Mouse (Mus musculus) hindbrain, embryonic 16.5 days (tissue): ENCODE measurements around the gene Tmc5. TPM values are rescaled to one million over a fixed set of nuclear protein-coding genes. Genes with fewer than 3 reads are reported as not detected.

Source experiments
- ATAC-seq: fragments of 200-750 bp; cut with Nextera tagmentation; 2 replicates; pipeline ENCODE4 v1.8.0; 2017; ENCODE audit warnings: moderate TSS enrichment, moderate library complexity
- H3K27ac ChIP-seq: fragments of 300-500 bp; sonication (generic); 2 replicates; pipeline ENCODE4 v1.5.1; 2014; ENCODE audit warnings: low read depth, mild to moderate bottlenecking, control low read depth, low read length, moderate library complexity
- H3K27me3 ChIP-seq: fragments of 300-500 bp; sonication (generic); replicated peaks from 2 replicates; pipeline ENCODE4 v1.6.1; 2014; ENCODE audit warnings: low read length; ENCODE audit not compliant: control insufficient read depth, insufficient read depth
- H3K36me3 ChIP-seq: fragments of 300-500 bp; sonication (generic); 2 replicates; pipeline ENCODE4 v1.6.1; 2014; ENCODE audit warnings: mild to moderate bottlenecking, low read length, moderate library complexity, mixed read lengths; ENCODE audit not compliant: control insufficient read depth, insufficient read depth
- H3K4me1 ChIP-seq: fragments of 300-500 bp; sonication (generic); 2 replicates; pipeline ENCODE4 v1.6.1; 2014; ENCODE audit warnings: low read depth, low read length; ENCODE audit not compliant: control insufficient read depth, insufficient read depth
- H3K4me2 ChIP-seq: fragments of 300-500 bp; sonication (generic); 2 replicates; pipeline ENCODE4 v1.6.1; 2014; ENCODE audit warnings: mild to moderate bottlenecking, low read length, control low read depth, moderate library complexity
- H3K4me3 ChIP-seq: fragments of 300-500 bp; sonication (generic); 2 replicates; pipeline ENCODE4 v1.5.1; 2014; ENCODE audit warnings: mild to moderate bottlenecking, low read length, control low read depth, moderate library complexity
- H3K9ac ChIP-seq: fragments of 300-500 bp; sonication (generic); 2 replicates; pipeline ENCODE4 v1.6.1; 2014; ENCODE audit warnings: low read depth, mild to moderate bottlenecking, control low read depth, low read length, moderate library complexity
- H3K9me3 ChIP-seq: fragments of 300-500 bp; sonication (generic); 2 replicates; pipeline ENCODE4 v1.6.1; 2014; ENCODE audit warnings: mild to moderate bottlenecking, low read length, moderate library complexity; ENCODE audit not compliant: control insufficient read depth
- WGBS: fragments of 180-500 bp; shearing (Covaris S2); extraction: QIAGEN DNeasy Blood & Tissue Kit; methylation state at CpG from one replicate; pipeline ENCODE4 v1.1.7; 2014; 5-methylcytosine and 5-hydroxymethylcytosine counted together
- polyA plus RNA-seq: library from polyadenylated mRNA; unstranded; fragments of >200 nt; fragmentation: Nextera tagmentation; extraction: Ambion mirVana; gene quantifications from 2 replicates; pipeline ENCODE4 v1.2.1, GENCODE M21; 2015

The Tmc5 gene
- polyA plus RNA-seq, 1 experiment from 2014 or later: 0.21 TPM

- H3K27ac ChIP-seq: no peak overlapping the region
- no peak overlapping the region for H3K9ac ChIP-seq
- H3K9me3 ChIP-seq: no peaks in the 10 kb centered on the region
- no peak overlapping the region for H3K4me3 ChIP-seq
- ATAC-seq: no peak
- H3K4me2 ChIP-seq: no peak overlapping the region
- no peaks in the 10 kb centered on the region for H3K27me3 ChIP-seq
- WGBS: 96% methylated on average over 6 of the region's 6 CpGs
- no peaks in the 10 kb centered on the region for H3K4me1 ChIP-seq
- H3K36me3 ChIP-seq: peaks cover 40% of the 10 kb centered on the region
Observed at GRCm38 (mm10) chr7:118696146-118696545, 99.0 kb downstream of the Tmc5 start.

- WGBS: 78% methylated on average over 4 of the region's 4 CpGs
- Histone ChIP-seq H3K4me1 (no peaks in the 10 kb centered on the region), H3K9ac (no peak overlapping the region), H3K27ac (no peak overlapping the region), H3K36me3 (peaks cover 38% of the 10 kb centered on the region), H3K4me2 (no peak overlapping the region), H3K9me3 (no peaks in the 10 kb centered on the region), H3K4me3 (no peak overlapping the region), H3K27me3 (no peaks in the 10 kb centered on the region)
- ATAC-seq: no peak
Observed at GRCm38 (mm10) chr7:118697168-118697567, 100.1 kb downstream of the Tmc5 start.

GRCm38 (mm10) chr7:118698882-118699281, 101.8 kb downstream of the Tmc5 start:
- peaks cover 6% of the 10 kb centered on the region for H3K4me1 ChIP-seq
- no peaks in the 10 kb centered on the region for H3K9me3 ChIP-seq
- H3K4me2 ChIP-seq: no peak overlapping the region
- H3K36me3 ChIP-seq: peaks cover 33% of the 10 kb centered on the region
- no peak overlapping the region for H3K27ac ChIP-seq
- no peak overlapping the region for H3K9ac ChIP-seq
- ATAC-seq: no peak
- no peak overlapping the region for H3K4me3 ChIP-seq
- no peaks in the 10 kb centered on the region for H3K27me3 ChIP-seq
- WGBS: 91% methylated on average over 9 of the region's 9 CpGs

DNA sequence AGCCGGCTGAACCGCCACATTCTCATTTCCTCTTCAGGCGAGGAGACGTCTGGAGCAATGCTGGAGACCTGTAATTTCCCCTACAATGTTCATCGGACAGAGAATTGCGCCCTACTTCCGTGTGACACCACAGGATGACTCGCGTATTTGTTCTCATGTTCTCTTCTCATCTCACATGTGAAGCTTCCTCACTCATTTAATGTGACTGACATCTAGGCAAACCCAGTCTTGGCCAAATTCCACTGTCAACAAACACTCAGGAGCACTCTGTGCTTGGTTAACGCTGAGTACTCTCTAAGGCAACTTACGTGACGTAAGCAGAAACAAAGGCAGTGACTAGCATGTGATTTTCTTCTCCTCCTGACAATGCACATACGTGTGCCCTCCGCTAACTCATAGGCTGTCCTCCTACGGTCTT, 106.1 kb downstream of the Tmc5 start:
- no peak overlapping the region for H3K9ac ChIP-seq
- no peaks in the 10 kb centered on the region for H3K27me3 ChIP-seq
- no peaks in the 10 kb centered on the region for H3K9me3 ChIP-seq
- WGBS: 92% methylated on average over 15 of the region's 15 CpGs
- H3K27ac ChIP-seq: no peak overlapping the region
- H3K4me1 ChIP-seq: peaks cover 18% of the 10 kb centered on the region
- no peak for ATAC-seq
- no peak overlapping the region for H3K4me3 ChIP-seq
- H3K36me3 ChIP-seq: peaks cover 2% of the 10 kb centered on the region; the same call in 1 of the 2 replicates
- H3K4me2 ChIP-seq: no peak overlapping the region; the same call in none of the 2 replicates

GRCm38 (mm10) chr7:118704001-118704850, 107.1 kb downstream of the Tmc5 start:
- WGBS: 72% methylated on average over 9 of the region's 9 CpGs
- peak overlapping the region; percentile 71 for H3K4me2 ChIP-seq
- peaks cover 18% of the 10 kb centered on the region for H3K4me1 ChIP-seq
- H3K27me3 ChIP-seq: no peaks in the 10 kb centered on the region
- H3K9ac ChIP-seq: no peak overlapping the region
- no peak overlapping the region for H3K27ac ChIP-seq
- ATAC-seq: no peak
- no peaks in the 10 kb centered on the region for H3K9me3 ChIP-seq
- H3K4me3 ChIP-seq: peak overlapping the region; percentile 92
- H3K36me3 ChIP-seq: no peaks in the 10 kb centered on the region

DNA sequence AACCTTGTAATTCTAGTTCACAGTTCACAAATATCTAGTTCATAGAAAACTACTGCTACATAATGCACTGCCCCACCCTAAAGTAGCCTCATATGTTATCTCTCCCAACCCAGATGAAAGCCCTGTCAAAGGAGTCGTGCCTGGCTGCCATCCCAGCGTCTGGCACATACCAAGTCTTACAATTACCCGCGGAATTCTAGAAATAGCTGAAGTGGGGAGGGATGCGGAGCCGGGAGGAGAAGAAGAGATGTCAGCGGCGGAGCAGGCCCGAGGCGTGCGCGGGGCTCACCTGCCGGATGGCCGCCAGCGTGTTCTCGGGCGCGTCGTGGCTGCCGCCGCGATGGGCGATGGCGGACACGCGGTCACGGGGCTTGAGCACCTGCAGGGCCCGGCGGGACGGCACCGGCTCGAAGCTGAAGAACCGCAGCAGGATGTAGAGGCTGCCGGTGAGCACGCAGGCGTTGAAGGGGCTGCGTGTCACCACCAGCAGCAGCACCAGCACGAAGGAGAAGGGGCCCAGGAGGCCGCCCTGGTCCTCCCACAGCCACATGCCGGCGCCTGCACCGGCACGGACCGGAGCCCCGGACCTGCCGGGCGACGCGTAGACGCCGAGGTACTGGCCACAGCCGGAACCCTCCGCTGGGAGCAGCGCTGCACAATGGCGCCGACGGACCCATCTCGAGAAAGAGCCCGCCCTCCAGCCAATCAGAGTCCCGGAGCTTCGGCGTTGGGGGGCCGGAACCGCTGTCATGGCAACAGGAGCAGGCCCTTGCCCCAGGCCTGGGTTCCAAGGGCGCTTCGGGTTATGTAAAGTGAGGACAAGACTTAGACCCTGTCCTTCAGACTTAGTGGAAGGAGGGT, 108.2 kb downstream of the Tmc5 start, which contains the start of gene Gde1:
Gde1 (minus strand) TSS at position 678 of the 861 bp plus-strand sequence.
- Histone ChIP-seq H3K9me3 (no peaks in the 10 kb centered on the region), H3K4me1 (peaks cover 18% of the 10 kb centered on the region), H3K27ac (peak within 1 kb of the TSS; percentile 97), H3K4me2 (peak within 1 kb of the TSS; percentile 71), H3K9ac (peak within 1 kb of the TSS; percentile 96), H3K36me3 (no peaks in the 10 kb centered on the region), H3K4me3 (peak within 1 kb of the TSS; percentile 92), H3K27me3 (no peaks in the 10 kb centered on the region)
- ATAC-seq: peak; percentile 96
- under 1% methylated on average over 64 of the region's 66 CpGs for WGBS

DNA sequence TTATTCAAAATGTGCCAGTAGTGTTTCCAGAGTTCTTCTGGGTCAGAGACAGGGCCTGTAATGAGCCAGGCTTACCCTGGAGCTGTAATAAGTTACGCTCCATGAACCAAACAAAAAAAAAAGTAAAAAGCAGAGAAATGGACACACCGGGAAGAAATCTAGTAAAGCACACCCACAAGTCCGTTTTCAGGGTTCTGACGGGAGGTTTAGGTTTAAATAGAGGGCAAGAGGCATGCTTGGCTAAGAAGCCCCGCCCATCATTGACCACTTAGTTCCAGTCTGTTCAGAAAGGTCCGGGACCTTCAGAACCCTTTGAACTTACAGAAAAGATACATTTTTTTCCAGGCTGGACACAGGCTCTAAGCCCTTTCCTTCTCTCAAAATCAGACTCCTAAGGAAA, 109.0 kb downstream of the Tmc5 start:
- peaks cover 18% of the 10 kb centered on the region for H3K4me1 ChIP-seq
- H3K27me3 ChIP-seq: no peaks in the 10 kb centered on the region
- ATAC-seq: no peak; the same call in 1 of the 2 replicates
- 38% methylated on average over 6 of the region's 6 CpGs for WGBS
- H3K4me2 ChIP-seq: peak overlapping the region; percentile 71
- no peaks in the 10 kb centered on the region for H3K36me3 ChIP-seq
- H3K9ac ChIP-seq: peak overlapping the region; percentile 96
- no peaks in the 10 kb centered on the region for H3K9me3 ChIP-seq
- H3K4me3 ChIP-seq: peak overlapping the region; percentile 92
- H3K27ac ChIP-seq: peak overlapping the region; percentile 97

- H3K27ac ChIP-seq: no peak overlapping the region
Observed at GRCm38 (mm10) chr7:118706488-118706887, 109.4 kb downstream of the Tmc5 start.

DNA sequence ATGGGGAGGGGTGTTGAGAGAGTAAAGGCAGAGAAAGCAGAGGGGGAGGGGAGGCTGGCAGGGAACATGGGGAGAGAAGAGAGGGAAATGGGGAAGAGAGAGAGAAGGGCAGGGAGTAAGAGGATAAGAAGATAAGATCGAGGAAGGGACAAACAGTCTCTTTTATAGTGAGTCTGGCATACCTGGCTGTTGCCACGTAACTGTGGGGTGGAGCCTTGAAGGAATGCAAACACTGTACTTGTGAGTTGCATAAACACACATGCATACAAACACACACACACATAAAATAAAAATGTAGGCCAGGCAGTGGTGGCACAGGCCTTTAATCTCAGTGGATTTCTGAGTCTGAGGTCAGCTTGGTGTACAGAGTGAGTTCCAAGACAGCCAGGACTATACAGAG, 110.1 kb downstream of the Tmc5 start:
- no peak overlapping the region for H3K9ac ChIP-seq
- no peak for ATAC-seq
- H3K4me1 ChIP-seq: peaks cover 18% of the 10 kb centered on the region
- WGBS: 81% methylated on average over 2 of the region's 2 CpGs
- H3K9me3 ChIP-seq: no peaks in the 10 kb centered on the region
- no peak overlapping the region for H3K4me3 ChIP-seq
- no peaks in the 10 kb centered on the region for H3K36me3 ChIP-seq
- H3K4me2 ChIP-seq: no peak overlapping the region
- H3K27ac ChIP-seq: no peak overlapping the region
- H3K27me3 ChIP-seq: no peaks in the 10 kb centered on the region

More at GRCm38 (mm10) chr7:118706488-118706887, 109.4 kb downstream of the Tmc5 start:
- Histone ChIP-seq H3K4me2 (no peak overlapping the region), H3K4me3 (no peak overlapping the region), H3K4me1 (peaks cover 18% of the 10 kb centered on the region), H3K27me3 (no peaks in the 10 kb centered on the region), H3K9me3 (no peaks in the 10 kb centered on the region), H3K36me3 (no peaks in the 10 kb centered on the region), H3K9ac (no peak overlapping the region)
- ATAC-seq: no peak
- 92% methylated on average over 5 of the region's 5 CpGs for WGBS
